Mouse (Mus musculus) spleen, embryonic (tissue): ENCODE measurements around the gene Cox4i2.

Source experiments
- CTCF ChIA-PET: fragments of 350-600 bp; sonication (Branson Sonifier 250); formaldehyde crosslinking; loops from one replicate; lab custom pipeline; 2022; lab: Charles Lee

Cox4i2 gene

GRCm38 (mm10) chr2:152767618-152768271 lies 13.8 kb downstream of the Cox4i2 start:
- CTCF ChIA-PET = no interaction called here

DNA sequence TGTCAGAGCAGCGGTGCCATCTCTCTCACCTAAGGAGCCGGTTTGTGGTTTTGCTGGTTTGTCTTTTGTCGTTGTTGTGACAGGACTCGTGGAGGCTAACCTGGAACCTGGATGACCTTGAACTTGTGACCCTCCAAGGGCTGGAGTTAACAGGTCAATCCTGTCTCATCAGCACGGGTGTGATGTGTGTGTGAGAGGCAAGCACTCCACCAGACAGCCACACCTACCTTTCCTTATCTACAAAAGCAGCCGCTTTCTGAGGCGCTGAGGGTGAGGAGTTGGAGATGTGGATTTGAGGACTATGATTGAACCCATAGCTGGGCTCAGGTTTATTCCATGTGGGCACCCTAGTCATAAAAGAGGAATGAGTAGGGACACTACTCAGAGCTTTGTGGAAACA lies 15.7 kb downstream of the Cox4i2 start:
- CTCF ChIA-PET = no interaction called here

DNA sequence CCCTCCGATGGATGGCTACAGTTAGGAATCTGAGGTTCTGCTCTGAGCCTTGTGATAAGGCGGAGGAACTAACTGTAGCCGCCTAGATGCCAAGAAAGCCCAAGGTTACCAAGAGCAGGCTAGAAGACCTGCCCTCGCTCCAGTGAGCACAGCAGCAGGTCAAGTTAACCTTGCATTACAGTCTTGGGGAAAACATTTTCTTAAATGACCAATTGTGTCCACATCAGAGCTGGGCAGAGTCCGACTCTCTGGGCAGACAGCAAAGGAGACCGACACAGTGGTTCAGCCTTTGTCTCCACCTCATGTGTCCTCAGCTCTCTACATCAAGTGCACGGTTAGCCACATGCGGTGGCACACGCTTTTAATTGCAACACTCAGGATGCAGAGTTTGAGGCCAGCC lies 17.6 kb downstream of the Cox4i2 start:
- CTCF ChIA-PET = no interaction called here

- CTCF ChIA-PET = no interaction called here
Observed at GRCm38 (mm10) chr2:152772231-152772630, 18.3 kb downstream of the Cox4i2 start.

DNA sequence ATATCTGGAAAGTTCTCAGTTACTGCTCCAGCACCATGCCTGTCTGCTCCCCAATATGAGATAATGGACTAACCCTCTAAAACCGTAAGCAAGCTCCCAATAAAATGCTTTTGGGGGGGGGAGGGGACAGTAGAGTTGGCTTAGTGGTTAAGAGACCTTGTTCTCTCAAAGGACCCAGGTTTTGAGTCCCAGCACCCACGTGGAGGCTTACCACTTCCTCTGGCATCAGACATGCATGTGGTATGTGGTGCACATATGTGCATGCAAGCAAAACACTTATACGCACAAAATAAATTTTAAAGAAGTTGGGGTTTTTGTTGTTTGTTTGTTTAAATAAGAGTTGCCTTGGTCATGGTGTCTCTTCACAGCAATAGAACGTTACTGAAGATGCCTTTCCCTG lies 21.4 kb downstream of the Cox4i2 start:
- CTCF ChIA-PET = no interaction called here

DNA sequence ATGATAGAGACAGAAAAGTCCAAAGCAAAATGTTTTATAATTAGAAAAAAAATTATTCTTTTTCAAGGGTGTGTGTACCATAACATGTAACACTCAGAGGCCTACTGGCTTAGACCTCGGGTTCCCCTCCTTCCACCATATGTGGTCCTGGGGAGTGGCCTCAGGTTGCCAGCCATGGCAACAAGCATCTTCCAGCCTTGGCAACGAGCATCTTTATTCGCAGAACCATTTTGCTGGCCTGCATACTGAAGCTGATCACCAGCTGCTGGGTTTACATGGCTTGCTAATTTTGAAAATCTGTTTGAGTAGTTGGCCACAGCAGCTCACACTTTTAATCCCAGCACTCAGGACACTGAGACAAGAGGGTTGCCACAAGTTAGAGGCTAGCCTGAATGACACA lies 22.0 kb downstream of the Cox4i2 start:
- CTCF ChIA-PET = no interaction called here

GRCm38 (mm10) chr2:152776435-152776834 lies 22.5 kb downstream of the Cox4i2 start:
- CTCF ChIA-PET = no interaction called here

GRCm38 (mm10) chr2:152777081-152777480 lies 23.1 kb downstream of the Cox4i2 start:
- CTCF ChIA-PET = no interaction called here

DNA sequence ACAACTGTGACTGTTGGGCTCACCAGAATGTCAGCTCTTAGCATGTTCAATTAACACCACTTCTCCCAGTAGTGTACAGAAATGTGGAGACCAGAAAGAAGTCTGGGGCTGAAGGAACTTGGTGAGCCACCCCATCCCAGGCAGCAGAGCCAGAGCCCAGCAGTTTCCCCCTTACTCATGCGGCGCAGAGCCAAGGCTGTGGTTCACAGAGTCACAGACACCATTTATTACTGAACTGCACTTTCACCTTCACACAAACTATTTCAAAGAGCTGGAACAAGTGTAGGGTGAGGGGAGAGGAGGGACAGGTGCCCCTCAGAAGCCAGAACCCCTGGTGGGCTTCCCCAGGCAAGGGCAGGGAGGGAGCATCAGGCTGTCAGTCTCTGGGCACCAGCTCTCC lies 26.5 kb downstream of the Cox4i2 start:
- CTCF ChIA-PET = no interaction called here

GRCm38 (mm10) chr2:152781031-152781711 lies 27.2 kb downstream of the Cox4i2 start:
- CTCF ChIA-PET = interaction anchor here (0.5 to 0.6 kb wide), 2 partner anchors 68 to 1027 kb away, joined by 3 to 9 read pairs; no protein-coding TSS in a partner anchor

DNA sequence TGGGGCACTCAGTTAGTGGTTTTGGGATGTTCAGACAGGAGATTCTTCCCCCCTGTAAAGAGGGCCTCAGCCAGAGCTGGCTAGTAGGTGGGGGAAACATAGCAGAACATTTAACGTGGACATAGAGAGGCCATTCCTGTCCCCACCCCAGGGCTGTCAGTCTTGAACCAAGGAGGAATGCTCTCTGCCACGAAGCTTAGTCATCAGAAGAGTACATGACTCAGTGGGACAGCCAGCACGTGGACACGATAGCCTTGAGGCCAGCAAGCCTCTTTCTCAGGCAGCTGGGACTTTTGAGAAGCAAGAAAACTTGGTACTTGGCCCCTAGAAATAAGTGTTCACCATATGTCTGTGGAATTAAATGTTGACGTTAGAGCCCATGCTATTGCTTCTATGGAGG lies 28.7 kb downstream of the Cox4i2 start:
- CTCF ChIA-PET = no interaction called here

DNA sequence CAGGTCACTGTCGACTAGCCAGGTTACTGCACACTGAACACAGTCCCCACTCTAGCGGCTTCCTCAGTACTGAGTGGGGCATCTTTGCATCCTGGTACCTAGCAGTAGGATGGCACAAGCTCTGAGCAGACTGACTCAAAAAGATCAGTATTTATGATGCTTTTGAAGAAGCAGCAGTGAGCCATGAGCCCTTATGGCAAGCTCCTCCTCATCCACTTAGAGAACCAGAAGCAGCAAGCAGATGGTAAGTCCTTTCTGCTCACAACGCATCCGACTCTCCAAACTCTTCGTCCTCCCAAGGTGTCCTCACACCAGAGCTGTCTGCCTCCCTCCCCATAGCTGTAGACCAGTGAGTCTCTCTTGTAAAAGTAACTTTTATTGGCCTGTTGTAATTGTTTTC lies 29.3 kb downstream of the Cox4i2 start:
- CTCF ChIA-PET = no interaction called here

DNA sequence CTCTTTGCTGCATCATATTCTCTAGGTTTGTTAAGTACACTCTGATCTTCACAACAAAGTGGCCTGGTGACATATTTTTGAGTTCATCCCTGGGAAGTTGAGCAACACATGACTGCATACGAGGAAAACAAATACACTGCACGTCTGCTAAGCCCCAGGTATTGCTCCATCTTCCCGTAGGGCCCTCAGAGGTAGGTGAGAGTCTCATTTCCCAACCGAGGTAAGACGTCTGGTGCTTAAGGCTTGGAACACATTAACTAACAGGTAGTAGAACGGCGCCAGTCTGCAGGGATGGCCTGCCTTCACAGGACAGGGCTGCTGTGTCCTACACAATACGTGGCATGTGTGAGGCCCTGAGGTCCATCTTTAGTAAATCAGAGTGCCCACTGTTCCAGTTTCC lies 30.7 kb downstream of the Cox4i2 start:
- CTCF ChIA-PET = no interaction called here

- CTCF ChIA-PET = no interaction called here
Observed at GRCm38 (mm10) chr2:152785446-152786350, 31.7 kb downstream of the Cox4i2 start.

DNA sequence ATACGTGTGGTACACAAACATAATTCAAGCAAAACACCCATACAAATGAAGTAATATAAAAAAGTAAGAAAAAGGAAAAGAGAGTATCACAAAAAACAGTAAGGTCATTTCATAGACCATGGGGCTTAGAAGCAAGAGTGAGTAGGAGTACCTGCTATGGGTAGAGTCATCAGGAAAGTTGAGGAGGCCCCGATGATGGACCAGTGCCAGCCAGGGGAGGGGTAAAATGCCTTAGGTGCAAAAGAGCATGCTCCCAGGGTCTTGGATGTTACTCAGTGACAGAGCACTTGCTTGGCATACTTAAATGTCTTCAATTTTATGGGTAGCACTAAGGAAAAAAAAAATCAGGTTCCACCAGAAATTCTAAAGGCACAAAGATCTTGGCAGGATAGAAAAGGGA lies 33.2 kb downstream of the Cox4i2 start:
- CTCF ChIA-PET = no interaction called here

DNA sequence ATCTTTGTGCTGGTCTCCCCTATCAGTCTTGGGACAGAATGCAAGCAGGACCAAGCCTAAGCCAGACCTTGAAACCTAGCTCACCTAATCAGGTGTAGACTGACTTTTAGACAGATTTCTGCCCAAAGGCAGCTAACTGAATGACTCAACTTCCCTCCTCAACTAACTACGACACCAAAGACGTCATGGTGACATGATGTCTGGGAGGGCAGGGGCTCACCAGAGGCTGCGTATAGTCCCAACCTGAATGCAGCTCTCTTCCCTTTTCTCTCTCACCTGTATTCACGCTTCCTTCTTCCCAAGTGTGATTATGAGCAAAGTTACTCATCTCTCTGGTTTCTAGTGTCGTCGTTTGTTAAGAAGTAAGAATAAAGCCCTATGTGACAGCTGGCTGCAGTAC lies 33.6 kb downstream of the Cox4i2 start:
- CTCF ChIA-PET = no interaction called here

- CTCF ChIA-PET = interaction anchor here (0.6 kb wide), 1 partner anchor 19 kb away, joined by 3 read pairs; no protein-coding TSS in a partner anchor
Observed at GRCm38 (mm10) chr2:152788892-152789421, 35.0 kb downstream of the Cox4i2 start.

DNA sequence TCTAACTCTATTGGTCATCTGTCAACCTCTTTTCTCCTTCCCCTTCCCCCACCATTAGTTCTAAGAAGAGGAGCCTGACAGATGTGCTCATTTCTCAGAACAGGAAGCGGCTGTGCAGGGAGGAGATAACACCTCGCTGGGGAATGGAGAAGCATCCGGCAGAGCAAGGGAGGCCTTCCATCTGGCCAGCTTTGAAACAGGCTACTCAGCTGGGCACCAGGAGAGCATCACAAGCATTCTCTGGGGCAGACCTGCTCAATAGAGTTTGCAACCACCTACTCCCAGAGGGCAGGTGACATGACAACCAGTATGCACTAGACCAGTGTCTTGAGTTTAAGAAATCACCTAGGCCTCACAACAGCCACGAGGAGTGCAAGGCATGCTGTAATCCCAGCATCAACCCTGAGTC lies 35.6 kb downstream of the Cox4i2 start:
- CTCF ChIA-PET = interaction anchor here (0.6 kb wide), 1 partner anchor 18 kb away, joined by 3 read pairs; no protein-coding TSS in a partner anchor

DNA sequence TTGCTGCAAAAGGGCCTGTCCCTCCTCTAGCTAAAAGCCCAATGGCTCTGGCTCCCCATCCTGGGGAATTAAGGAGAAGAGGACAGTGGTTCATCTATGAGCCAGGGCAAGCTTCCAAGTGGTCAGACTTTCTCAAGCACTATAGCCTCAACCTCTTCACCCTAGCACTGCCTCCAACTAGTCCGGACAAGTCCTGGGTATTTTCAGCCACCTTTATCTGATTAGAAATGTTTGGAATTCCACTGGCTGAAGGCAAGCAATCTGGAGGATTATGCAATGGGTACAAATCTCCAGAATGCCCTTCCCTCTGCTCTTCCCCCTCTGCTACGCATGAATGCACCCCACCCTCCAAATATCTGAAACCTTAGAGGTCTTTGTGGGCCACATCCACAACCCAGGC lies 38.5 kb downstream of the Cox4i2 start:
- CTCF ChIA-PET = no interaction called here

DNA sequence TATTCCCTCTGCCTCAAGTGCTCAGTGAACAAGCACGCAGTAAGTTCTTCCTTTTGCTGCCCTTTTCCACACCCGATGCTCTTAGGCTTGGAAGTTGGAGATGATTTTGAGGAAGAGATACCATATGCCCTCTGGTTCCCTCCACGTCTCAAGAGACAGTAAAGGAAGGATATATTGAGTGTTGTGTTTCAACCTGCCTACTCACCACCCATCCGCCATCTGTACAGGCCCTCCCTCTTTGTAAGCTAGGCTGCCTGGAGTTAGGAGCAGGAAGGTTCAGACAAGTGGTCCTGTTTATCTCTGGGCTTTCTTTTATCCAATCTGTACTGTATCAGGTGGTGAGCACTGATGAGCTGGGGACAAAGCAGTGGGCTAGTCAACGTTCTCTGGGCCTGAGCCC lies 39.4 kb downstream of the Cox4i2 start:
- CTCF ChIA-PET = no interaction called here

DNA sequence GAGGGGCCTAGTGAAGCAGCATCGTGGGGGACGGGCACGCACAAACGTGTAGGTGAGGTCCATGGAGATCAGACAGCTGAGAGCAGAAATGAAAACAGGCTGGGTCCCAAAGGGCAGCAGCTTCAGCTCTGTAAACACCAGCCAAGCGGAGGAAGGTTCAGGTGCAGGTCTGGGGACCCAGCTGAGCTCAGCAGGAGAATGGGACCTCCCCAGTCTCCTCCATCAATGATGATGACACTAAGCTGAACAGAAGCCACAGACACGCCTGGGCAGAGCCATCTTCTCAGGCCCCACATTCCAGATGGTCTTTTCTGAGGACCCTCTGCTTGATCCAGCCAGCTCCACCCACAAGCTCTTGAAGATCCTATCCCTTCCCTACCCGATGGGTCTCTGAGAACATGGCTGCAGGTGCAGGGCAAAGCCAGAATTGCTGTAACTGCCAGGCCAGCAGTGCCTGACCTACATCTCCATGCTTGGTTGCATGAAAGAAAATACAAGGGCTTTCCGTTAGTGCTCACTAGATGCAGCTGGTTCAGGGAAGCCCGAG lies 40.4 kb downstream of the Cox4i2 start:
- CTCF ChIA-PET = no interaction called here

DNA sequence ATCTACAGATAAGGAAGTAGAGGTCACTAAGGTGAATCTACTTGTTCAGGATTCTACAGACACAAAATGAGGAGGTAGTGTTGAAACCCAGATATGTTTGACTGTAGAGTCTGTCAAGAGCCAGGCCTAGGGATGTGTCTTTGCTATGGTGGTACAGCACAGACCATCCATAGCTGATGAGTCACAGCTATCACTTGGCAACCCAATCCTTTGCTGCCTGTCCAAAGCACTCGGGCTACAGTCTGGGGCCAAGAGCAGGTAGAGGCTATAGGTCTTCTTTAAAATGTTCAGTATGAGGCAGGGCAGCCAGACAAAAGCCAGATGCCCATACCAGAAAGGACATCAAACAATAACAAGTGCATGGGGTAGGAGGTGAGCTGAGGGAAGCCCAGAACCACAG lies 43.6 kb downstream of the Cox4i2 start:
- CTCF ChIA-PET = interaction anchor here (0.6 to 1.0 kb wide), 2 partner anchors 27 to 31 kb away, joined by 3 to 9 read pairs; no protein-coding TSS in a partner anchor
